Mouse (Mus musculus) lung, adult 2 months (tissue): ENCODE measurements at regions not wholly inside any gene's neighbourhood (a gene's known extent, or its start where the extent isn't known, plus 50 kb on each side); places are given as distances from the start of the nearest gene placed in this dataset.

Experiments
- DNase-seq: peaks from one replicate; pipeline ENCODE4 v3.0.0; 2022
- H3K4me1 ChIP-seq: fragments of 200-500 bp; 2 replicates; pipeline ENCODE4 v1.6.1; 2011; ENCODE audit warnings: low read length; ENCODE audit not compliant: control insufficient read depth, insufficient read depth
- H3K4me3 ChIP-seq: fragments of 200-500 bp; replicated peaks from 2 replicates; pipeline ENCODE3; 2011; ENCODE audit warnings: low read depth, mild to moderate bottlenecking, control low read depth, low read length; ENCODE audit errors: extremely low read depth
- CTCF ChIP-seq: fragments of 200-500 bp; IDR thresholded peaks from 2 replicates; pipeline ENCODE4 v1.5.1; 2011; ENCODE audit warnings: mild to moderate bottlenecking, low read length, control low read depth; ENCODE audit not compliant: insufficient read depth
- POLR2A ChIP-seq: fragments of 200-500 bp; IDR thresholded peaks from 2 replicates; pipeline ENCODE4 v1.6.1; 2011; ENCODE audit warnings: low read depth, mild to moderate bottlenecking, control low read depth, low read length, borderline replicate concordance; ENCODE audit errors: extremely low read depth
- WGBS: fragments of 180-500 bp; shearing (Covaris S2); methylation state at CpG from one replicate; pipeline ENCODE4 v1.1.7; 2018; 5-methylcytosine and 5-hydroxymethylcytosine counted together

- WGBS: 69% methylated on average over 2 of the region's 2 CpGs
- no peak for TF ChIP-seq POLR2A
- TF ChIP-seq CTCF: no peak
- no peaks in the 10 kb centered on the region for H3K4me1 ChIP-seq
- no peak for DNase-seq
- H3K4me3 ChIP-seq: no peak overlapping the region
These were observed 923.1 kb downstream of the Flrt2 start for GRCm38 (mm10) chr12:96615134-96615533.

- DNase-seq: no peak
- 44% methylated on average over 4 of the region's 4 CpGs for WGBS
- no peak overlapping the region for H3K4me3 ChIP-seq
- no peak for TF ChIP-seq POLR2A
- no peak for TF ChIP-seq CTCF
- H3K4me1 ChIP-seq: no peaks in the 10 kb centered on the region
These were observed 923.8 kb downstream of the Flrt2 start for GRCm38 (mm10) chr12:96615850-96616249.

DNA sequence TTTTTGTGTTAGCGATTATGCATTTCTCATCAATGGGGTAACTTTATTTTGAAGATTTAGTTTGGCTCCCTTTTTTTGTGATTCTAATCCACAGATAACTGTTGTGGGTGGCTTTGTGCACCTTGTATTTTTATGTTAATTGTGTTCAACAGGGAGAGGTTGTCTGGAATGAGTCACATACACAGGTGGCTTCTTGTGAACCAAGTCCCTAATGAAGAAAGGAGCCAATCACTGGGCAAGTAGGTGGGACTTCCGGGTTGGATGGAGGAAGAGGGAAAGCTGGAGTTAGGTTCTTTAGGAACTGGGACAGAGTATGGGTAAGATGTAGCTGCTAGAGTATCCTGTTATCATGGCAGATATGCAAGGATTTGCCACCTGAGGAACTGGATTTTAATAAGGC is 925.2 kb downstream of the Flrt2 start:
- WGBS: 92% methylated on average over 2 of the region's 2 CpGs
- Histone ChIP-seq H3K4me3 (no peak overlapping the region), H3K4me1 (no peaks in the 10 kb centered on the region)
- TF ChIP-seq CTCF (no peak), POLR2A (no peak)
- DNase-seq: no peak
